Mouse (Mus musculus) forebrain, postnatal 0 days (tissue): ENCODE measurements at regions not wholly inside any gene's neighbourhood (a gene's known extent, or its start where the extent isn't known, plus 50 kb on each side); places are given as distances from the start of the nearest gene placed in this dataset.

Experiments used
- ATAC-seq: fragments of 200-750 bp; cut with Nextera tagmentation; 2 replicates; pipeline ENCODE4 v1.8.0; 2017; ENCODE audit warnings: mild to moderate bottlenecking, moderate library complexity
- DNase-seq: peaks from one replicate; pipeline ENCODE4 v3.0.0-alpha.2; 2015
- H3K27ac ChIP-seq: fragments of 300-500 bp; sonication (generic); 2 replicates; pipeline ENCODE4 v1.5.1; 2014; ENCODE audit warnings: low read depth, mild to moderate bottlenecking, antibody characterized with exemption, low read length, moderate library complexity, mixed read lengths
- H3K27me3 ChIP-seq: fragments of 300-500 bp; sonication (generic); 2 replicates; pipeline ENCODE4 v1.6.1; 2014; ENCODE audit warnings: mild to moderate bottlenecking, low read length, mixed read lengths; ENCODE audit not compliant: insufficient read depth
- H3K36me3 ChIP-seq: fragments of 300-500 bp; sonication (generic); 2 replicates; pipeline ENCODE4 v1.6.1; 2014; ENCODE audit warnings: mild to moderate bottlenecking, moderate library complexity; ENCODE audit not compliant: insufficient read depth
- H3K4me1 ChIP-seq: fragments of 300-500 bp; sonication (generic); 2 replicates; pipeline ENCODE4 v1.6.1; 2014; ENCODE audit warnings: antibody characterized with exemption; ENCODE audit not compliant: insufficient read depth
- H3K4me2 ChIP-seq: fragments of 300-500 bp; sonication (generic); 2 replicates; pipeline ENCODE4 v1.6.1; 2014; ENCODE audit warnings: low read depth, mild to moderate bottlenecking, moderate library complexity
- H3K4me3 ChIP-seq: fragments of 300-500 bp; sonication (generic); 2 replicates; pipeline ENCODE4 v1.5.1; 2014; ENCODE audit warnings: low read depth, low read length, mixed read lengths
- H3K9ac ChIP-seq: fragments of 300-500 bp; sonication (generic); 2 replicates; pipeline ENCODE4 v1.6.1; 2014; ENCODE audit warnings: mild to moderate bottlenecking
- H3K9me3 ChIP-seq: fragments of 300-500 bp; sonication (generic); 2 replicates; pipeline ENCODE4 v1.6.1; 2016; ENCODE audit warnings: low read length
- CTCF ChIP-seq: sonication (generic); IDR thresholded peaks from 2 replicates; pipeline ENCODE4 v1.5.1; 2016; ENCODE audit warnings: antibody characterized with exemption, control low read depth, low read depth
- WGBS: fragments of 180-500 bp; shearing (Covaris S2); extraction: QIAGEN DNeasy Blood & Tissue Kit; methylation state at CpG from one replicate; pipeline ENCODE4 v1.1.7; 2014; 5-methylcytosine and 5-hydroxymethylcytosine counted together

DNA sequence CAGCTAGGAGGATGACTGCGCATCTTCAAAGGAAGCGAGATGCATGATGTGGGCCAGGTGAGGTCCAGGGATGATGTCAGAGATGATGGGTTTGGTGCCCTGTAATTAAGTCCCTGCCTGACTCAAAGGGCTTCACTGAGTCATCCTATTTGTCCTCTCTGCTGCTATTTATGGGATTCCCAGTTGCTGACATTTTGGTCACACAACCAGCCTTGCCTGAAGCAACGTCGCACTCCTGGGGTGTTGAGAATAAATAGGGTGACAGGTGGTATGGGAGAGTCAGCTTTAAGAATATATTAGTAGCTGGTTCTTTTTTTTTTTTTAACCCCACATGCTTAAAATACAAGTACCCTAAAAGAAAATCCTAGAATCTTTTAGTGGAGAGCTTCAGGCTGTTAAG, 75.1 kb upstream of the Kif2a start:
- DNase-seq: no peak
- Histone ChIP-seq H3K4me3 (no peak overlapping the region), H3K27me3 (no peaks in the 10 kb centered on the region), H3K27ac (no peak overlapping the region), H3K4me1 (peaks cover 5% of the 10 kb centered on the region; the same call in 1 of the 2 replicates), H3K9me3 (no peaks in the 10 kb centered on the region), H3K4me2 (no peak overlapping the region), H3K36me3 (no peaks in the 10 kb centered on the region), H3K9ac (no peak overlapping the region)
- WGBS: 90% methylated on average over 4 of the region's 4 CpGs
- ATAC-seq: no peak
- TF ChIP-seq CTCF: no peak

DNA sequence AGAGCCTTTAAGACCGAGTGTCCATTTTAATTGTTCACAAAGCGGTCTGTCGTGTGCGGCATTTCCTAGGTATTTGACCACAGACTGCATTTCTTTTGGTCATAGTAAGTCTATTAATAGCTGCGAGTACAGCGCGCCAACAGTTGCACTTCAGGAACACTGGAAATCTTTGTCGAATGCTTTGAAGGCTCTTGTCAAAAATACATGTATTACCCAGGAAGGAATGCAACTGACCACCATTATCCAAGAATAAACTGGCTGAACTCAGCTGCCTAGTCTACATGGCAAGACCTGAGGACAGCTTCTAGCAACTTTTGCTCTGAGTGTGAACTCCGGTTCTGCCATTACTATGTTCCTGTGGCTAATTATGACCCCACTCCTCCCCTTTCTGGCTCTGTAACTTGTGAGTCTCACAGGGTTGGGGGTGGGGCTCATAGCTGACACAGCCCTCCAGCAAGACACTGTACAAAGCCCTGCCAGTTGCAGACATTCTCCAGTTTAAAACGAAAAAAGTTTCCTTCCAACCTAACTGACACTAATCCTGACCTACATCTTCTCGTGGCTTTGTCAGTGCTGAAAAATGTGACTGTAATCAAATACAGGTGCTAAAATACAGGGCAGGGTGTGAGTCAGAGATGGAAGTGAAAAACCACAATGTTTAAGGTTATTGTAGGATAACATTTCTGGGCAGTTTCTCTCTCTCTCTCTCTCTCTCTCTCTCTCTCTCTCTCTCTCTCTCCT, 73.2 kb upstream of the Kif2a start:
- H3K27ac ChIP-seq: no peak overlapping the region
- H3K4me3 ChIP-seq: no peak overlapping the region
- H3K4me1 ChIP-seq: no peaks in the 10 kb centered on the region
- no peaks in the 10 kb centered on the region for H3K27me3 ChIP-seq
- H3K36me3 ChIP-seq: no peaks in the 10 kb centered on the region
- H3K9ac ChIP-seq: no peak overlapping the region
- H3K9me3 ChIP-seq: no peaks in the 10 kb centered on the region
- WGBS: 72% methylated on average over 11 of the region's 11 CpGs
- no peak for ATAC-seq
- no peak for DNase-seq
- H3K4me2 ChIP-seq: no peak overlapping the region
- TF ChIP-seq CTCF: no peak

DNA sequence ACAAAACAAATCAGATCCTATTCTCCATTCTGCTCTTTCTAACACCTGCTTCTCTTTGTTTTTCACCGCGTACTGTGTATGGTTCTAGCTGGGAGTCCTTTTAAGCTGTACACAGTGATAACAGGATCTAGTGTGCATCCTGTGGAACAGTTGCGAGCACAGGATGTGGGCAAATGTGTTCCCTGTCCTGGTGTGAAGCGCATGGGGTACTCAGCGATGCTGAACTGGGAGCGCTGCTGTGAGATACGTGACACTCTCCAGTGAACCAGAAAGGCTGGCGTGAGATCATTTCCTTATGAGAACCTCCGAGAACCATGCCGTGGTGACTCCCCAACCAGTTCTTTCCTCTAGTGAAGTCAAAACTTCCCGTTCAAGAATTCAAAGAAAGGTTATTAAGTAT, 72.6 kb upstream of the Kif2a start:
- Histone ChIP-seq H3K27me3 (no peaks in the 10 kb centered on the region), H3K27ac (no peak overlapping the region), H3K4me3 (no peak overlapping the region), H3K4me1 (no peaks in the 10 kb centered on the region), H3K4me2 (no peak overlapping the region), H3K36me3 (no peaks in the 10 kb centered on the region), H3K9me3 (no peaks in the 10 kb centered on the region), H3K9ac (no peak overlapping the region)
- ATAC-seq (no peak), DNase-seq (no peak)
- WGBS: 81% methylated on average over 11 of the region's 11 CpGs
- no peak for TF ChIP-seq CTCF

DNA sequence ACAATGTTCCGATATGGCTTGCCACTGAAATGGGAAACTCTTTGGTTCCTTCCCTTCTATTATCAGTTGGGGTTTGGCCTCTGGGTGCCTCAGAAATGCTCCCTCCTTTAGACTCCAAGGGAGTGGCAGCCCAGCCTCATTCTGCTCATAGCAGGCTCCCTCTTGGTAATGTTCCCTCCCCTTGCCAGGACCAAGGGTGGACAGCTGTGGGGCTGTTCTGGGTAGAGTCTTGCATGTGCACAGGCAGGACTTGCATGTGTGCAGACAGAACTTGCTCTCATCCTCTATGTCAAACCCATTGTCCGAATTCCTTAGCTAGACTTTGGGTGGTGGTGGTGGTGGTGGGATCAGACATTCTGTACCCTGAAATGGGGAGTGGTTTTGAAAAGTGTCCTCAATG, 71.8 kb upstream of the Kif2a start:
- Histone ChIP-seq H3K9ac (no peak overlapping the region), H3K4me2 (no peak overlapping the region), H3K4me3 (no peak overlapping the region), H3K36me3 (no peaks in the 10 kb centered on the region), H3K4me1 (no peaks in the 10 kb centered on the region), H3K27me3 (no peaks in the 10 kb centered on the region), H3K27ac (no peak overlapping the region), H3K9me3 (no peaks in the 10 kb centered on the region)
- ATAC-seq (no peak), DNase-seq (no peak)
- no peak for TF ChIP-seq CTCF
- WGBS: 92% methylated on average over 2 of the region's 2 CpGs

DNA sequence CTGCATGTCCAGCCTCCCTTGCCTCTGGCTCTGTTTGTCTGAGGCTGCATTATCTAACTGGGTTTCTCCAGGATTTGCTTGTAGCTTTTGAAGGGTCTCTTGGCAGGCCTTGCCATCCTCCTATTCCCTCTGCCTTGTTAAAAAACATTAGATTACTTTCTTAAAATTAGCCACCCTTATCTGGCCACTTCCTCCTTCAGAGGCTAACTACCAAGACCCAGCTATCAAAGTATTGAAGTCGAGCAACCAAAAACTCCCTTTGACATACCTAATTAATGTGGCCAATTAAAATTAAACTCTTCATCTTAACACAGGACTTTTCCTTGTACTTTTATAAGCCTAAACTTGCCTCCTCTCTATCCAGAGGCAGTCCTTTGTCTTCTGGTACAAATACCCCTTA, 66.3 kb upstream of the Kif2a start:
- no peak for TF ChIP-seq CTCF
- no peak overlapping the region for H3K4me3 ChIP-seq
- no peak overlapping the region for H3K4me2 ChIP-seq
- ATAC-seq: no peak
- H3K9me3 ChIP-seq: no peaks in the 10 kb centered on the region
- H3K4me1 ChIP-seq: no peaks in the 10 kb centered on the region
- no peaks in the 10 kb centered on the region for H3K27me3 ChIP-seq
- no peak overlapping the region for H3K9ac ChIP-seq
- 16% methylated on average over 1 of the region's 1 CpGs for WGBS
- no peak for DNase-seq
- H3K36me3 ChIP-seq: no peaks in the 10 kb centered on the region
- H3K27ac ChIP-seq: no peak overlapping the region

DNA sequence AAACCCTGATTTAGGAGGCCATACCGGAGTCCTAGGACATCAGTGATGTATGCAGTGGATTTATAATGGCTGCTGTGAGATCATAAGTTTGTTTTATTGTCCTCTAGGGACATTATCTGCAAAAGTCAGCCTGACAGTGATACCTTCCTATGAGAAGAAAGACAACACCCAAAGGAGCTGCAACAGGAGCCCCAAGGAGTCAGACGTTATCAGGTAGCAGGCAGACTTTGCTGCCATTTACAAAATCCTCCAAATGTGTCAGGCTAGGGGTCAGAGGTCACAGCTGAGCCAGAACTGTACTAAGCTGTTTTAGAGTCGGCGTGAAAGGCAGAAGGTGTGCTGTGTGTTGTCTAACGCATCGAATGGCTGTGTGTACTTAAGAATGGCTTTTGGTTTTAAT, 65.4 kb upstream of the Kif2a start:
- 72% methylated on average over 6 of the region's 6 CpGs for WGBS
- Histone ChIP-seq H3K9me3 (no peaks in the 10 kb centered on the region), H3K4me2 (no peak overlapping the region), H3K4me3 (no peak overlapping the region), H3K36me3 (no peaks in the 10 kb centered on the region), H3K27ac (no peak overlapping the region), H3K27me3 (no peaks in the 10 kb centered on the region), H3K4me1 (no peaks in the 10 kb centered on the region), H3K9ac (no peak overlapping the region)
- TF ChIP-seq CTCF: no peak
- no peak for DNase-seq
- no peak for ATAC-seq

DNA sequence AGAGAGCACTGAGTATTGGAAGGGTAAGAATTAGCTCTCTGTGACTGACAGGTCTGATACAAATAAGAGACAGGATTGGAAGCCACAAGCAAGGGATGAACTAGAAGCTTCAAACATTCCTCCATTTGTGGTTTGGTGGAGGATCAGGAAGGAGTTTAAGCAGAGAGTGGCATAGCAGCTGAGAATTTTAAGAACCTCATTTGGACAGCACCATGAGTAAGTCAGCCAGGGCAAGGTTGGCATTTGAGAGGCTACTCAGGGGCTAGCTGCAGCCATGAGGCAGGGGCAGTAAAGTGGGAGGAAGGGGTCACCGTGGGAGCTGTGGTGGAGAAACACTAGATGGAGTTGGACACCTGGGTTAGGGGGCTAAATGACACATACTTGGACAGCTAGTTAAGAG, 56.2 kb upstream of the Kif2a start:
- no peak overlapping the region for H3K9ac ChIP-seq
- no peak overlapping the region for H3K4me2 ChIP-seq
- no peaks in the 10 kb centered on the region for H3K27me3 ChIP-seq
- no peaks in the 10 kb centered on the region for H3K9me3 ChIP-seq
- ATAC-seq (no peak), DNase-seq (no peak)
- no peaks in the 10 kb centered on the region for H3K36me3 ChIP-seq
- H3K4me1 ChIP-seq: peaks cover 5% of the 10 kb centered on the region; the same call in 1 of the 2 replicates
- WGBS: 81% methylated on average over 1 of the region's 1 CpGs
- no peak overlapping the region for H3K4me3 ChIP-seq
- no peak for TF ChIP-seq CTCF
- H3K27ac ChIP-seq: no peak overlapping the region
